Mouse (Mus musculus) spleen, postnatal 36 days (tissue): ENCODE measurements around the gene Arpp19.

ENCODE experiments used
- DNase-seq, 2 experiments: peaks; one replicate each; pipeline ENCODE4 v3.0.0; 2022; ENCODE audit warnings: low spot score in 2 of 2, mixed read lengths in 1 of 2

Gene Arpp19

DNA sequence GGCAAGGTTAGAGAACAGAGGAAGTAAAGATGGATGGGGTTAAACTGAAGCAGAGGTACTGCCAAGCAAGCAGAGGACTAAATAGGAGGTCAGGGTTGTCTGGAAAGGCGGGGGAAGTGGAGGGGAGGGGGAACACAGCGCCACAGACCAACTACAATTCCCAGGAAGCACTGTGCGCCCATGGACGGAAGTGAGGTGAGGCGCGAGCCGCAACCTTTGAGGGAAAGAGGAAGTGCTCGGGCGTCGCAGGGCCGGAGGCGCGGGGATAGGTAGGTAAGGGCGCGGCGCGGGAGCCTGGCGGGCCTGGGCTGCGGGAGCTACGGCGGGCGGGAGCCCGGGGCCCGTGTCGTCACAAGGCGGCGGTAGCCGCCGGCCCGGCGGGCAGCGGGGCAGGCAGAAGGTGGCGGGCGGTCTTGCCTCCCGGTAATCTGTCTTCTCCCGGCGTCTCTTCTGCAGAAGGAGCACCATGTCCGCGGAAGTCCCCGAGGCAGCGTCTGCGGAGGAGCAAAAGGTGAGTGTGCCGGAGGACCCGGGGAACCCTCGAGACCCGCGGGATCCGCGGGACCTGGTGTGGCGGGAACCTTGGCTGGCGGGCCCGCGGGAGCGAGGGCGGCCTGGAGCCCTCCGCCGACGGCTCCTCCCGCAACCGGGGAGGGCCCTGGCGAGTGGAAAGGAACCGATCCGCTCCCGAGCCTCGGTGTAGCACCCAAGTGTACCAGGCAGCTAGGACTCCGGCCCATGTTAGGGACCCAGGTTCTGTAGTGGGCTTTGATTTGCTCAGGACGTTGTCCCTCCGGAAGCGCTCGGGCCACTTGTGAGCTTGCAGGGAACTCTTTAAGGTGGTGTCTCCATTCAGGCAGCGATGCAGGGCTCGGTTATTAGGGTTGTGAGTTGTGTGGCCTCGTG, at the start of gene Arpp19:
TSS of gene Arpp19 (plus strand) at position 164 of the 906 bp plus-strand sequence.
- peak; percentile 86 to 88 for DNase-seq

DNA sequence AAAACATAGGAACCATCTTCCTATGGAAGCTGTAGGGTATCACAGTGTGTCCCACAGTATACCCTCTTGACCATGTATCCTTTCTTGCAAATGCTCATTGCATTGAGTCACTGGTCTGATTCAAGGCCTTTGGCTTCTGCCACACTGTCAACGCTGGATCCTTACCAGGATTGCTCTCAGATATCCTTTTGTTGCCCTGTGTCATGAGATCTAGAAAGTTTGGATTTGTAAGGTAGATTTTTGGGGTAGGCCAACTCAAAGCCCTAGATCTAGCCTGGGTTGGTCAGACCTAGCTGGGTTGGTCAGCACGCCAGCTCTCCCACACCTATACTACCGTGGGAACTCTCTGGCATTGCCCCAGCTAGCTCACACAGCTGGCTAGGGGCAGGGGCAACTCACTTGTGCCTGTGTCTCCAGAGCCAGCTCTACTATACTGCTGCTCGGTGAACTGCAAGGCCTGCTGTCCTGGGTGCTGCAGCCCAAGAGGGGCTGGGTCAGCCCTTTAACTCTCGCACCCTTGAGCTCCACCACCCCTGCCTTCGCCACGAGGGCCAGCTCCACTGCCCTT, 48.4 kb upstream of the Arpp19 start:
- no peak for DNase-seq

DNA sequence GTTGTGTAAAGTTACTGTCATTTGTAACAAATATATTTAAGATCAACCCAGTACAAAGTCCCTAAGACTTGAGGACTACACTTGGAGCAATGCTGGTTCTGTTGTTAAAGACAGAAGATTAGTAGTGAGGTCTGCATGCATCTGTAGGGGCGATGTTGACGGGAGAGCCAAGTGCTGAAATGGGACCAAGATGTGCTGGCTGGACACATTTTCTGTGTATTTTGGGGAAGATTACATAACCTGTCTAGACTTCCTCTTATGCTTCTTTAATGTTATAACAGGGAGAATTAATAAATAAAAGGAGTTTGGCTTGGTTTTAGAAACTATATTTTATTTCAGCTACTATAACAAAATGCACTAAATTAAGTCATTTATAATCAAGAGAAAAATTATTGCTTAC, 47.4 kb upstream of the Arpp19 start:
- no peak for DNase-seq

DNA sequence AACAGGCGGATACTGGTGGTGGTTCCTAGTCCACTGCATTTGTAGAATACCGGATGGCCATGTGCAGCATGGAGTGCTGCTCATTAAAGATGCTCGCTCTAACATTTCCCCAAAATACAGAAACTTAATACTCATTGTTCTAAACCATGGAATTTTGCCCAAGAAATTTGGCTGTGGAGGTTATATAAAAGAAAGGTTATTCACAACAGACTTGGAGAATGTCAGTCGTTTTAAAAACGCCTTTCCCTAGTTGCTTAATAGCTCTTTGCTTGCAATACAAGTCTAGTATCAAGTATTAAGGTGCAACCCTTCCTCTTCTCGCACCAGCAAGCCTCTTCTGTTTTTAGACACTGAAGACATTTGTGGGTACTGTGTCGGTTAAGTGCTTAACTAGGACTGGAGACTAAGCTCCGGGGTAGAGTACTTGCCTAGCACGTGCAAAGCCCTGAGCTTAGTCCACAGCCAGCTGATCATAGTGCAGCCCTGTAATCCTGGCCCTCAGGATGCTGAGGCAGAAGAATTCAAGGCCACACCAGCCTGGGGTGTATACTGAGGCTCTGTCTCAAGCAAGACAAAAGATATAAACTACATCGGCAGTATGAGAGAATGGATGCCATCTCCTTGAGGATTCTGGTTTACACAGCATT, 42.7 kb upstream of the Arpp19 start:
- DNase-seq = no peak

DNA sequence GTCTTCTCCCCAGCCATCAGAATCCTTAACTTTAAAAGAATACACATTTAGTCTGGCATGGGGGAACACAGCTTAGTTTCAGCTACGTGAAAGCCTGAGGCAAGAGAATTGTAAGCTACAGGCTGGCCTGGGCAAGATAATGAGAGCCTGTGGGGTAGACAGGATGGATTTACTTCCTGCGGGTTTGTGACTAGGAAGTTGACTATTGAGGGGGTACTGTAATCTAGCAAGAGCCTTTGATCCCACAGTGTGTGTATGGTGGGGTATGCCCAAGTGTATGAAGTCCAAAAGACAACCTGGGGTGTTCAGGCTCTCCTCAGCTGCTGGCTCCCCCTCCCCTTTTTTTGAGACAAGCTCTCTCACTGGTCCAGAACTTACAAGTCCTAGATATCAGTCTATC, 41.1 kb upstream of the Arpp19 start:
- DNase-seq = no peak

DNA sequence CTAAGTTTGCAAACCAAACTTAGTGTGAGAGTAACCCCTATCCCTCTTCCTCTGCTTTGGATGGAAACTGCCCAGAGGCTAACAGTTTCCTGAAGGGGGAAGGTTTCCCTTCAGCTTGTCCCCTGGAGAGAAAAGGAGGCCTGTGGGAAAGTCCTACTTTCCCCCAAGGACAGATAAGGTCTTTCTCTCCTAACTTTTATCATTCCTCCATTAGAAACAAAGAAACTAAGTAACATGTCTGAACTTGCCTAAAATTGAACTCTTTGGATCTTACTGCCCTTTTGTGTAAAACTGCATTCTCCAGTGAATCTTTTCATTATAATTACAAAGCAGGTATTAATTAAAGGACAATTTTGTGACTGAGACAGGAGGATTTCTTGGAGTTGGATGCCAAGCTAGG, 39.4 kb upstream of the Arpp19 start:
- no peak for DNase-seq

DNA sequence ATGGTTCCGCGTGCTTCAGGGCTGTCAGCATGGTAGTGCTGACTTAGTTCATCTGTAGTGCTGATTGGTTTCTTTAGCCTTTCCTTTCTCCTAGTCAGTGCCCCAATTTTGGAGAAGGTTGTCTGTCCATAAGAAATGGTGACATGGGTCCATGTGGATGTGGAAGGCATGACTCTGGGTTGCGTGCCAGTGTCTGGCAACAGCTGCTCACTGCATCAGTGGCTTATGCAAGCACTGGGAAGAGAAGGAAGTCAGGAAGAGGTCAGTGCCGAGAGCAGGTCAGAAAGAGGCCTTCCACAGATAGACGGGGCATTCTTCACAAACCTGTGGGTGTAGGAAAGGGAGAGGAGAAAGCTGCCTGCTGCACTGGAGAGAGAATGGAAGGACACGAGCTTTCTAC, 36.4 kb upstream of the Arpp19 start:
- DNase-seq = no peak

DNA sequence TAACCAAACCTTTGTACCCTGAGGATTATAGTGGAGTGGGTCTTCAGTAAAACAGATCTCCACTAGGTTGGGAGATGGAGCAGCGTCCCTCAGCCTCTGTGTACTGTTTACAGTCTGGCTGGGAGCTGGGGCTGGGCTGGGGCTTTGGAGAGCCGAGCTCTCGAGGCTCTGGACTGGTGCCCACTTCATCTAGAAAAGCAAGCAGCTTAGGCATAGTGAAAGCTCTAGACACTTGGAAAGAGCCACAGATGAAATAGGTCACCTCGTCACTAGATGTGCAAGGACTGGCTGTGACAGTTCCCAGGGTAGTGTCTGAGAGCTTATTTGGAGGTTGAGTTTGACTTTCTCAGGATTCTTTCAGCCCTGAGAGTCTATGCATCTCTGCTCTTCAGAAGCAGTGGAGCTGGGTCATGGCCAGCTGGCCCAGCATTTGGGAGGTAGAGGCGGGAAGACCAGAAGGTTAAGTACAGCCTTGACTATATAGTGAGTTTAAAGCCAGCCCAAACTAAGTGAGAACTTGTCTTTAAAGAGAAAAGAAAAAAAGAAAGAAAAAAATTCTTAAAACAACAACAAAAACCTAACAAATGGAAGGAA, 35.7 kb upstream of the Arpp19 start:
- DNase-seq = no peak

DNA sequence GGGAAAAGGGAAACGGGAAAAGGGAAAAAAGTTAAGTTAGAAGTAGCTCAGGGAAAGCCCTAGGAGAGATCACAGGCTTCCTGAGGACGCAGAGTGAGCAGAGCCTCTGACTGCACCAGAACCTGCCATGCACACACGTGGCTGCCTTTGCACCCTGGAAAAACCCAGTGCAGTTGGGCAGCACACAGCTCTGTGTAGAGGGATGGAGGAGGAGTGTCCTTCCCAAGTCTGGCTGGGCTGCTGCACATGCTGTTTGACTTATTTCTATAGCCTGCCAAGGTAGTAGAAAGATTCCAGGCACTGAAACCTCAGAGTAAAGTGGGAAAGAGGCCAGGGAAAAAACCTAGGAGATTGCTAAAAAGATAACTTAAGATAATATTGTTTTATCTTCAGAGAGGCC, 35.2 kb upstream of the Arpp19 start:
- no peak for DNase-seq

DNA sequence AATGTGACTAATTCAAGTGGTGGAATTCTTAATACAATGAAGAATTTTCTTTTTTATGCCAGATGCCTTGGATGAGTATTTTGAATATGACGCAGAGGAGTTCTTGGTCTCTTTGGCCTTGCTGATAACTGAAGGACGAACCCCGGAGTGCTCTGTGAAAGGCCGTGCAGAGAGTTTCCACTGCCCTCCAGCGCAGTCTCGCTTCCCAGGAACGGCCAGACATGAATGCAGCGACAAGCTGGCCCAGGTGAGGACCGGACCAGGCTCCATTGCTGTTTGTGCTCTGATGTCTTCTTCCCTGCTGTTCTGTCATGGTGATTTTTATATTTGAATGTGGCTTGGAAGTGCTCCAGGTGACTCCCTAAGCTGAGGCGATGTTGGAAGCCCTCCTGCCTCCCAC, 33.2 kb upstream of the Arpp19 start:
- DNase-seq = no peak

DNA sequence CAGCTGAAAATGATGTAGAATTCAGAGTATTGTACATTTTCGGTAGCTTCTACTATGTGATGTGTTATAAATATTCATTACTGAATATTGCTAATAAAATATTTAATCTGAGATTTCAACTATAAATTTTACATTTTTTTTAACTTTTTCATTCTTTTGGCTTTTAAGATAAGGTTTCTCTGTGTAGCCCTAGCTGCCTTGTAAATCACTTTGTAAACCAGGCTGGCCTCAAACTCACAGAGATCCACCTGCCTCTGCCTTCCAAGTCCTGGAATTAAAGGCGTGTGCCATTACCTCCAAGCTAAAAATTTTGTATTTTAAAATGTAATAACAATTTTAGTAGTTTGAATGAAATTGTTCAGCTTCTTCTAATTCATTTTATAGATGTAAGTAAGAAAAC, 20.8 kb upstream of the Arpp19 start:
- no peak for DNase-seq

DNA sequence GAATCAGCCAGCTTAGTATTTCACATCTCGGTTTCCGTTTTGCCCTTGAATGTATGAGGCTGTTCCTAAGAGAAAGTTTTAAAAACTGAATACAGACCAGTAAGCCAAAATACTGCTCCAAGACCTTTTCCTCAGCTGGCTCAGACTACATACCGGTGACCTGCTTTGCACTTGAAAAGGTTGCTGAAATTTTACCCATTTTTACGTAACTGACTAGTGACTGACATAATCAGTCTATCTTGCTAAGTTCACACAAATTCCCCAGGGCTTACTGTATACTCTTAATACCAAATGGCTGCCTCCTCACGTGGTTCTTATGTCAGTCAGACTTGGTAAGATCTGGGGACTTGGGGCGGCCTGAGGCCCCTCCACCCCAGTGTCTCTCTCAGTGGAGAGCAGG, 18.2 kb upstream of the Arpp19 start:
- DNase-seq = no peak

DNA sequence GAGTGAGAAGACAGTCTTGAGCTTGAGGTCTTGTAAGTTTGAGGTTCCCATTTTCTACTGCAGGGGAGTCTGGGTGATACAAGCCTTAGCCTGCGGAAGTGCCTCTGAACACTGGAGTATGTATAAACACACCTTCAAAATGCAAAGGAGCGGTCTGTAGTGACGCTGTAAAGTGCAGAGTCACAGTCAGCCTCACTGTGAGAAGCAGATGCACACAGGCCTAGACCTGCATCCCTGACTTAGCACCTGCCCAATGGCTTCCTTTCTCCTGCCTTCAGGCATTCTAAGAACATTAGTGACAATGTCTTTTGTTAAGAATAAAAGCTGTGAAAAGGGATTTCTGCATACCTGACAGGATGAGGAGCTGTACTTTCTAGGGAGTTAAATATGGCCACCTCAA, 17.8 kb upstream of the Arpp19 start:
- no peak for DNase-seq

DNA sequence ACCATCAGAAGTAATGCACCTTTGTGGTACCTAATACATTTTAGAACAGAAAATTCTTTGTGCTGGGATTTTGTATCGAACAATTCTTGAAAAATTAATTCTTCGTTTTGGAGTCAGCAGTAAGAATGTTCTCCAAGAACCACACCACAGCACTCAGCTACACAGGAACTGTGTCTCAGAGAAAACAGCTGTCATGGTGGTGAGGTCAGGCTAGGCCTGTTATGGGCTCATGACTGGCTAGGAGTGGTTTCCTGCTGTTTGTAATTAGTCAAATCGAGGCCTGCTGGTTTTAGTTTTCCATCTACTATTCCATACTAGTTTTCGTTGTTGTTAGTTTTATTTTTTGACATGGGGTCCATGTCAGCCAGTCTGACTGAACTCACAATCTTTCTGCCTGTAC, 16.9 kb upstream of the Arpp19 start:
- no peak for DNase-seq

DNA sequence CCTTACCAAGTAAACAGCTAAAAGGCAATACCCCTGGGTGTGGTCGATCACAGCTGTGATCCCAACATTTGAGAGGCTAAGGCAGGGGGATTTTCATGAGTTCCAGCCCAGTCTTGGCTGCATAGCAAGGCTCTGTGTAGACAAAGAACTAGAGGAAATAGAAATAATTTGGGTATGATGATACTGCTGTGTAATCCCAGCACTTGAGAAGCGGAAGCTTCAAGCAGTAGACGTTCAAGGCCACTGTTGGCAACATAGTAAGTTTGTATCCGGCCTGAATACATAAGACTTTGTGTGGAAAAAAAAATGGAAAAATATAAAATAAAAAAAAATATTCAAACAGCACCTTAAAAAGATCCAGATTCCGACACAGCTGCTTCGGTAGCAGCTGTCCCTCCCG, 14.9 kb upstream of the Arpp19 start:
- DNase-seq = no peak

DNA sequence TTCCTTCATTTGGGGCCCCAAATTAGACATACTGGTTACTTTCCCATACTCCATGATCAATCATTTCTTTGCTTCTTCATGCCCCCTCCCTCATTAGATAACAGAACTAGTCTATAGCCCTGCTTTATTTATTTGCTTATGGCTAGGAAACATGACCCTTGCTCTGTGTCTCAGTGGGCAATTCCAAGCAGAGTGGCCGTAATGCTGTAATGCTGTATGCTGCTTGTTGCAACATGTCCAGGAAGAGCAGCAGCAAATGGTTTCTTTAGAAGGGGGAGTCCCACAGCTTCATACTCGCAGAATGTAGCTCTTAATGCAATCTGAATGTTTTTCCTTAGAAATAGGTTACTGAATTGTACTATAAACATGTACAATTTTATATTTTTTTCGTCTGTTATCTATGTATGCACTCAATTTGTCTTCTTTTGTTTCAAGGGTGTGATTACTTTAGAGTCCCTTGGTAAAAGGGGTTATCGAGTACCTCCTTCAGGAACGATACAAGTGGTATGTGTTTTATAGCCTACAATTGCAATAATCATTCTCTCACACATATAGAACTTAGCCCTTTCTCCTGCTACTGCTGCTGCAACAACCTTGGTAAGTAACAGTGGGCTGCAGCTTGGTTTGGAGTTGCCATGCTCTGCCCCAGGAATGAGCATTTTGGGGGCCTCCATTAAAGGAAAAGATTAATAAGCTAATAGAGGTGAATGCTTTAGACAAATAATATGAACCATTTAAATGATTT, 14.1 kb upstream of the Arpp19 start:
- no peak for DNase-seq

DNA sequence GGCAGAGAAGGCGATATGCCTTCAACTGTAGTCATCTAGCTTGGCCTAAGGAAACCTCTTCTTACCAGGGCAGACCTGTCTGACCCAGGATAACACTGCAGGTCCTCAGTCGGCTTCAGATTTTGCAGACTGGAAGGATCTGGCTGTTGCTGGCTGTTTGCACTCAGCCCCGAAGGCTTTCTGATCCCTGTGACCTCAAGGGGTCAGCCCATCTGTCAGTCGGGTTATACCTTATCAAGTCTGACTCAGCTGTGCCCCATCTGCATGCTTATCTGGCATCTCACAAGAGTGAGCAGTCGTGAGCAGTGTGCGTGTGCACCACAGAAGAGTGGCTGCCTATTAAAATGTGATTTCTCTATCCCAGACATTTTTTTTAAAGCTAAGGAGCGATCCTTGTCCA, 13.3 kb upstream of the Arpp19 start:
- no peak for DNase-seq

DNA sequence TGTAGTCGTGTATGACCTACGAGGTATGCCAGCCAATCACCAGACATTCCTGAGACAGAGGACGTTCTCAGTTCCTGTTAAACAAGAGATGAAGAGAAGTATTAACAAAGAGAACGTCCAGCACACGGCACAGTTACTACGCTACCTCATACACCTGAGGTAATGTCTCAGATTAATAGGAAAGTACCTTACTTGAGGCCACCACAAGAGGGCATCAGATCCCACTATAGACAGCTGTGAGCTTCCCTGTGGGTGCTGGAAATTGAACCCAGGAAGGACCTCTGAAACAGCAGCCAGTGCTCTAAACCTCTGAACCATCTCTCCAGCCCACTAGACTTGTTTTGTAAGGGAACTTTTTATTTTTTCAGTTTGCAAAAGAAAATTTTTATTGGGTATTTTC, 11.7 kb upstream of the Arpp19 start:
- DNase-seq = no peak

DNA sequence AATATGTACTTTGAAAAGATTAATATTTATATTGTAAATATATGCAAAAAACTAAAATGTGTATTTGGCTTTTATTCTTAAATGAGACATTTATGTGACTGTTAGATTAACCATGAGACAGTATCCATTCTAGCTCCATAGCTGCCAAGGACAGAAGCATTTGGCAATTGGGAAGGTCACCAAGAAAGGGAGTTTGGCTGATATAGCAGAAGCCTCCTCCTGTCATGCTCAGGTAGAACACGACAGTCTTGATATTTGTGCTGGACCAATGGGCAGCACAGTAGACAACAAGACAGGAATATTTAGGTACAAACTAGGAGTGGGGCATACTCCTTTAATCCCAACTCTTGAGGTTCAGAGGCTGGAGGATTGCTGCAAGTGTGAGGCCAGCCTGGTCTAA, 5.0 kb upstream of the Arpp19 start:
- DNase-seq = no peak

DNA sequence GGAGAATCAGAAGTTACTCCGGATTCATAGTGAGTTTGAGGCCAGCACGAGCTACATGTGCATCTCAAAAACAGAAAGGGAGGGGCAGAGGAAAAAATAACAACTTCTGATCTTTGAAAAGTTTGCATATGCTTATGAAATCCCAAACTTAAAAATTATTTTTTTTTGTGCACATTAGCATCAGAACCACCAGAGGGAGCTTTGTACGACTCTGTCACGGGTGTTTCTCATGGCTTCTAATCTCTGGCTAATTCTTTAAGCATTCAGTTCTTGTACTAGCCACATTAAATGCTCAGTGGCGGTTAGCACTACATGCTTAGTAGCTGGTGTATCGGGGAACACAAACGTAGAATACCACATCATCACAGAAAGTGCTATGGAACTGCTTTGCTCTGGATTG, 4.3 kb upstream of the Arpp19 start:
- no peak for DNase-seq

DNA sequence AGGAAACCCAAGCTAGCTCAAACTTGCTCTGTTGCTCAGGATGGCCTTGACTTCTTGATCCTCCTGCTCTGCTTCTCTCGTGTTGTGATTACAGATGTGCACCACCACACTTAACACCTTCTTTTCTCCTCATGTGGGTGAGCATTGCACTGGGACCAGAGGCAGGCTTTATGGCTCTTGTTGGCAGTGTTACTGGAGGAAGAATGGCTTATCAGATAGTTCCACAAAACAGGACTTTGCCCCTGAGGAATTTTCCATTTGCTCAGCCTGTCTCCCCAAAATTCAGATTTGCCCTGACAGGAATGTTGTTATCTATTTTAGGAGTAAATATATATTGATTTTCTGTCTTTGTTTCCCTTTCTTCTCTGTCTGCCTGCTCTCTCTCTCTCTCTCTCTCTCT, 2.7 kb upstream of the Arpp19 start:
- no peak for DNase-seq

DNA sequence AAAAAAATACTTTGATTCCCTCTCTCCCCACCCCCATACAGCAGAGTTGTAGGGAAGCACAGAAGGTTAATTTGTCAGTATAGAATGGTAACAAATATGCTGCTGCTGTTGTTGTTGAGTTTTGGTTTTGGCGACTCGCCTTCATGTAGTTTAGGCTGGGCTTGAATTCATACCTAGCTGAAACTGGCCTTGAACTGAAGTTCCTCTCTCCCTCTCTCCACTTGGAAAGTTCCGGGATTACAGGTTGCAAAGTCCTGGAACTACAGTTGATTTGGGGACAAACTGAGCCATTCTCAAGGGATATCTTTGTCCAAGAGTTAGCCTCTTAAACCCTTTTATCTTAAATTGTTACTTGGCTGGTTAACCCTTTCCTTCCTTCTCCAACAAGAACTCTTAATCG, 1.5 kb upstream of the Arpp19 start:
- DNase-seq = no peak
